Mouse (Mus musculus) neural tube, embryonic 11.5 days (tissue): ENCODE results near the gene Agr3. TPM values are rescaled to one million over a fixed set of nuclear protein-coding genes. Genes with fewer than 3 reads are reported as not detected.

Experiments
- ATAC-seq: fragments of 200-750 bp; cut with Nextera tagmentation; 2 replicates; pipeline ENCODE4 v1.8.0; 2017; ENCODE audit warnings: moderate number of reproducible peaks, mild to moderate bottlenecking, moderate TSS enrichment, moderate library complexity; ENCODE audit not compliant: insufficient read depth, low FRiP score, low TSS enrichment
- DNase-seq: peaks from one replicate; pipeline ENCODE4 v3.0.0-alpha.2; 2015; ENCODE audit warnings: low spot score
- H3K27ac ChIP-seq: fragments of 300-500 bp; sonication (generic); 2 replicates; pipeline ENCODE4 v1.5.1; 2014; ENCODE audit warnings: low read depth, mild to moderate bottlenecking, low read length
- H3K27me3 ChIP-seq: fragments of 300-500 bp; sonication (generic); 2 replicates; pipeline ENCODE4 v1.6.1; 2014; ENCODE audit warnings: mild to moderate bottlenecking, low read length, mixed read lengths; ENCODE audit not compliant: control insufficient read depth, insufficient read depth
- H3K36me3 ChIP-seq: fragments of 300-500 bp; sonication (generic); 2 replicates; pipeline ENCODE4 v1.6.1; 2014; ENCODE audit warnings: mild to moderate bottlenecking, low read length, moderate library complexity, mixed read lengths; ENCODE audit not compliant: control insufficient read depth, insufficient read depth
- H3K4me1 ChIP-seq: fragments of 300-500 bp; sonication (generic); 2 replicates; pipeline ENCODE4 v1.6.1; 2014; ENCODE audit warnings: low read length, mixed read lengths; ENCODE audit not compliant: control insufficient read depth, insufficient read depth
- H3K4me2 ChIP-seq: fragments of 300-500 bp; sonication (generic); 2 replicates; pipeline ENCODE4 v1.6.1; 2014; ENCODE audit warnings: low read depth, mild to moderate bottlenecking, moderate library complexity
- H3K4me3 ChIP-seq: fragments of 300-500 bp; sonication (generic); 2 replicates; pipeline ENCODE4 v1.5.1; 2014; ENCODE audit warnings: low read depth, low read length
- H3K9ac ChIP-seq: fragments of 300-500 bp; sonication (generic); 2 replicates; pipeline ENCODE4 v1.6.1; 2014; ENCODE audit warnings: mild to moderate bottlenecking, low read length
- H3K9me3 ChIP-seq: fragments of 300-500 bp; sonication (generic); 2 replicates; pipeline ENCODE4 v1.6.1; 2016; ENCODE audit warnings: low read length; ENCODE audit not compliant: control insufficient read depth
- WGBS: fragments of 180-500 bp; shearing (Covaris S2); extraction: QIAGEN DNeasy Blood & Tissue Kit; methylation state at CpG from one replicate; pipeline ENCODE4 v1.1.7; 2014; 5-methylcytosine and 5-hydroxymethylcytosine counted together
- polyA plus RNA-seq: library from polyadenylated mRNA; unstranded; fragments of >200 nt; fragmentation: Nextera tagmentation; extraction: Ambion mirVana; gene quantifications from 2 replicates; pipeline ENCODE4 v1.2.1, GENCODE M21; 2014

Gene Agr3
- polyA plus RNA-seq, 1 experiment from 2014 or later = not detected

GRCm38 (mm10) chr12:35975898-35976297, 50.5 kb downstream of the Agr3 start:
- 84% methylated on average over 3 of the region's 3 CpGs for WGBS
- H3K4me1 ChIP-seq = no peaks in the 10 kb centered on the region
- H3K9ac ChIP-seq = no peak overlapping the region
- DNase-seq (no peak), ATAC-seq (no peak)
- no peaks in the 10 kb centered on the region for H3K9me3 ChIP-seq
- H3K4me2 ChIP-seq = no peak overlapping the region
- no peaks in the 10 kb centered on the region for H3K27me3 ChIP-seq
- no peak overlapping the region for H3K27ac ChIP-seq
- H3K36me3 ChIP-seq = no peaks in the 10 kb centered on the region
- H3K4me3 ChIP-seq = no peak overlapping the region

GRCm38 (mm10) chr12:35977633-35978246, 52.3 kb downstream of the Agr3 start:
- DNase-seq = no peak
- H3K4me3 ChIP-seq = no peak overlapping the region
- no peaks in the 10 kb centered on the region for H3K27me3 ChIP-seq
- H3K9me3 ChIP-seq = no peaks in the 10 kb centered on the region
- no peak overlapping the region for H3K27ac ChIP-seq
- ATAC-seq = no peak
- H3K36me3 ChIP-seq = no peaks in the 10 kb centered on the region
- WGBS = 49% methylated on average over 6 of the region's 6 CpGs
- no peak overlapping the region for H3K4me2 ChIP-seq
- H3K9ac ChIP-seq = no peak overlapping the region
- H3K4me1 ChIP-seq = 0 out of 2 replicates have a peak, but pooled peaks cover 5% of the 10 kb centered on the region

- no peak overlapping the region for H3K4me2 ChIP-seq
- ATAC-seq (no peak), DNase-seq (no peak)
- WGBS = 85% methylated on average over 5 of the region's 5 CpGs
- H3K9ac ChIP-seq = no peak overlapping the region
- no peaks in the 10 kb centered on the region for H3K27me3 ChIP-seq
- H3K9me3 ChIP-seq = no peaks in the 10 kb centered on the region
- no peaks in the 10 kb centered on the region for H3K36me3 ChIP-seq
- no peak overlapping the region for H3K27ac ChIP-seq
- no peak overlapping the region for H3K4me3 ChIP-seq
- H3K4me1 ChIP-seq = 0 out of 2 replicates have a peak, but pooled peaks cover 5% of the 10 kb centered on the region
Measured at GRCm38 (mm10) chr12:35979625-35980024, 54.2 kb downstream of the Agr3 start.

GRCm38 (mm10) chr12:35981732-35982360, 56.4 kb downstream of the Agr3 start:
- no peak overlapping the region for H3K27ac ChIP-seq
- no peaks in the 10 kb centered on the region for H3K27me3 ChIP-seq
- no peak for DNase-seq
- no peaks in the 10 kb centered on the region for H3K9me3 ChIP-seq
- H3K36me3 ChIP-seq = no peaks in the 10 kb centered on the region
- WGBS = 63% methylated on average over 6 of the region's 6 CpGs
- H3K4me2 ChIP-seq = no peak overlapping the region
- peak; percentile 94 for ATAC-seq
- no peak overlapping the region for H3K4me3 ChIP-seq
- no peak overlapping the region for H3K9ac ChIP-seq
- H3K4me1 ChIP-seq = 0 out of 2 replicates have a peak, but pooled peaks cover 5% of the 10 kb centered on the region

- WGBS = 95% methylated on average over 9 of the region's 9 CpGs
Measured at GRCm38 (mm10) chr12:35983472-35983871, 58.1 kb downstream of the Agr3 start.

GRCm38 (mm10) chr12:35984743-35985142, 59.3 kb downstream of the Agr3 start:
- WGBS = 93% methylated on average over 5 of the region's 5 CpGs
- H3K27me3 ChIP-seq = no peaks in the 10 kb centered on the region
- H3K4me1 ChIP-seq = 0 out of 2 replicates have a peak, but pooled peaks cover 5% of the 10 kb centered on the region
- ATAC-seq (no peak), DNase-seq (no peak)
- H3K36me3 ChIP-seq = no peaks in the 10 kb centered on the region
- H3K4me3 ChIP-seq = no peak overlapping the region
- no peak overlapping the region for H3K9ac ChIP-seq
- H3K9me3 ChIP-seq = no peaks in the 10 kb centered on the region
- no peak overlapping the region for H3K27ac ChIP-seq
- no peak overlapping the region for H3K4me2 ChIP-seq

More at GRCm38 (mm10) chr12:35983472-35983871, 58.1 kb downstream of the Agr3 start:
- Histone ChIP-seq H3K9me3 (no peaks in the 10 kb centered on the region), H3K27me3 (no peaks in the 10 kb centered on the region), H3K27ac (no peak overlapping the region), H3K4me3 (no peak overlapping the region), H3K9ac (no peak overlapping the region), H3K36me3 (no peaks in the 10 kb centered on the region), H3K4me2 (no peak overlapping the region), H3K4me1 (0 out of 2 replicates have a peak, but pooled peaks cover 5% of the 10 kb centered on the region)
- ATAC-seq (no peak), DNase-seq (no peak)

DNA sequence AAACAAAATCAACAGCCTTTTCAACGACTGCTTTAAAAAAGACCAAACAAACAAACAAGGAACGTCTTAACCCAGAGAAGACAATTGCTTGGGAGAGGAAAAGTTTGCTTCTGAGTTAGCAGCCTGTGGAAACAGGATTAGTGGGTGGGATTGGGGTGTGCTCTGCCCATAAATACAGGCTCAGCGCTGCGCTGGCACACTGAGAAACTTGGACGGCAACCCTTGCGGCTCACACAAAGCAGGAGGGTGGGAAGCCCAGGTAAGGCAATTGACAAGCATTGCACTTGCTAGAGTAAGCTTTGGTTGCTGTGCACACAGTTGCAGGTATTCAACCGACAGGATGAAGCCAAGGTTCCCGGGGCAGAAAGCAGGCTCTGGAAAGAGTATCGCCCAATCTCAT, 67.3 kb downstream of the Agr3 start, which contains the start of gene Agr2:
Gene Agr2 (plus strand): TSS at position 197 of the 400 bp plus-strand sequence.
- WGBS = 71% methylated on average over 9 of the region's 9 CpGs
- H3K9ac ChIP-seq = no peak within 1 kb of the TSS
- no peaks in the 10 kb centered on the region for H3K27me3 ChIP-seq
- no peak within 1 kb of the TSS for H3K4me2 ChIP-seq
- no peak for DNase-seq
- H3K4me1 ChIP-seq = no peaks in the 10 kb centered on the region
- H3K9me3 ChIP-seq = no peaks in the 10 kb centered on the region
- no peak within 1 kb of the TSS for H3K27ac ChIP-seq
- no peak for ATAC-seq
- no peaks in the 10 kb centered on the region for H3K36me3 ChIP-seq
- no peak within 1 kb of the TSS for H3K4me3 ChIP-seq

GRCm38 (mm10) chr12:35993583-35993982, 68.2 kb downstream of the Agr3 start:
- no peaks in the 10 kb centered on the region for H3K9me3 ChIP-seq
- H3K27ac ChIP-seq = no peak overlapping the region
- WGBS = 76% methylated on average over 3 of the region's 3 CpGs
- no peaks in the 10 kb centered on the region for H3K4me1 ChIP-seq
- H3K4me3 ChIP-seq = no peak overlapping the region
- H3K4me2 ChIP-seq = no peak overlapping the region
- no peaks in the 10 kb centered on the region for H3K36me3 ChIP-seq
- no peak overlapping the region for H3K9ac ChIP-seq
- ATAC-seq = no peak
- no peaks in the 10 kb centered on the region for H3K27me3 ChIP-seq
- no peak for DNase-seq

- ATAC-seq = peak; percentile 47; the same call in 1 of the 2 replicates
Measured at GRCm38 (mm10) chr12:35994098-35994497, 68.7 kb downstream of the Agr3 start.

More at GRCm38 (mm10) chr12:35994098-35994497, 68.7 kb downstream of the Agr3 start:
- Histone ChIP-seq H3K4me1 (no peaks in the 10 kb centered on the region), H3K27me3 (no peaks in the 10 kb centered on the region), H3K9me3 (no peaks in the 10 kb centered on the region), H3K36me3 (no peaks in the 10 kb centered on the region), H3K4me3 (no peak overlapping the region), H3K27ac (0 out of 2 replicates have a peak overlapping the region, but pooled peaks have one; percentile 20), H3K4me2 (no peak overlapping the region), H3K9ac (no peak overlapping the region)
- no peak for DNase-seq
